Mouse (Mus musculus): ENCODE data around the gene Gns.

The Gns gene

GRCm38 (mm10) chr10:121403946-121404345 is 39.1 kb downstream of the Gns start:
- WGBS = 84% methylated on average over 6 of the region's 9 CpGs

GRCm38 (mm10) chr10:121409717-121410116 is 44.8 kb downstream of the Gns start:
- 66% methylated on average over 7 of the region's 7 CpGs for WGBS

- WGBS = 91% methylated on average over 11 of the region's 11 CpGs
These were observed 47.0 kb downstream of the Gns start for GRCm38 (mm10) chr10:121411721-121412455.

- 82% methylated on average over 17 of the region's 17 CpGs for WGBS
These were observed 47.9 kb downstream of the Gns start for GRCm38 (mm10) chr10:121412824-121413223.

- 95% methylated on average over 13 of the region's 13 CpGs for WGBS
These were observed 49.2 kb downstream of the Gns start for GRCm38 (mm10) chr10:121414127-121414526.

- 82% methylated on average over 14 of the region's 14 CpGs for WGBS
These were observed 53.9 kb downstream of the Gns start for GRCm38 (mm10) chr10:121418835-121419234.

GRCm38 (mm10) chr10:121419640-121420470 is 55.0 kb downstream of the Gns start:
- WGBS = 53% methylated on average over 22 of the region's 22 CpGs

GRCm38 (mm10) chr10:121421023-121421422 is 56.1 kb downstream of the Gns start:
- WGBS = 44% methylated on average over 9 of the region's 9 CpGs

- WGBS = 88% methylated on average over 11 of the region's 11 CpGs
These were observed 56.9 kb downstream of the Gns start for GRCm38 (mm10) chr10:121421657-121422290.

- WGBS = 82% methylated on average over 6 of the region's 6 CpGs
These were observed 57.4 kb downstream of the Gns start for GRCm38 (mm10) chr10:121422294-121422693.

- WGBS = 53% methylated on average over 16 of the region's 16 CpGs
These were observed 58.9 kb downstream of the Gns start for GRCm38 (mm10) chr10:121423541-121424349.

- 62% methylated on average over 3 of the region's 3 CpGs for WGBS
These were observed 59.6 kb downstream of the Gns start for GRCm38 (mm10) chr10:121424455-121424854.

- 85% methylated on average over 5 of the region's 5 CpGs for WGBS
These were observed 60.2 kb downstream of the Gns start for GRCm38 (mm10) chr10:121425079-121425478.

- WGBS = 82% methylated on average over 14 of the region's 14 CpGs
These were observed 60.7 kb downstream of the Gns start for GRCm38 (mm10) chr10:121425506-121426025.

GRCm38 (mm10) chr10:121426458-121427070 is 61.7 kb downstream of the Gns start:
- 47% methylated on average over 5 of the region's 5 CpGs for WGBS

- WGBS = 63% methylated on average over 5 of the region's 5 CpGs
These were observed 62.2 kb downstream of the Gns start for GRCm38 (mm10) chr10:121427136-121427535.

GRCm38 (mm10) chr10:121428011-121428711 is 63.3 kb downstream of the Gns start:
- 50% methylated on average over 15 of the region's 15 CpGs for WGBS

- 36% methylated on average over 2 of the region's 2 CpGs for WGBS
These were observed 64.2 kb downstream of the Gns start for GRCm38 (mm10) chr10:121429089-121429488.

GRCm38 (mm10) chr10:121429581-121429980 is 64.7 kb downstream of the Gns start:
- 34% methylated on average over 8 of the region's 8 CpGs for WGBS

- 44% methylated on average over 14 of the region's 14 CpGs for WGBS
These were observed 65.2 kb downstream of the Gns start for GRCm38 (mm10) chr10:121429981-121430682.

All from cerebral cortex, adult 2 months (tissue).